Mouse (Mus musculus): Measurements from ENCODE around the gene Dnase1l3. TPM values are rescaled to one million over a fixed set of nuclear protein-coding genes. Genes with fewer than 3 reads are reported as not detected.

The Dnase1l3 gene
- polyA plus RNA-seq, 1 experiment from 2014 or later, result 0.23 TPM

DNA sequence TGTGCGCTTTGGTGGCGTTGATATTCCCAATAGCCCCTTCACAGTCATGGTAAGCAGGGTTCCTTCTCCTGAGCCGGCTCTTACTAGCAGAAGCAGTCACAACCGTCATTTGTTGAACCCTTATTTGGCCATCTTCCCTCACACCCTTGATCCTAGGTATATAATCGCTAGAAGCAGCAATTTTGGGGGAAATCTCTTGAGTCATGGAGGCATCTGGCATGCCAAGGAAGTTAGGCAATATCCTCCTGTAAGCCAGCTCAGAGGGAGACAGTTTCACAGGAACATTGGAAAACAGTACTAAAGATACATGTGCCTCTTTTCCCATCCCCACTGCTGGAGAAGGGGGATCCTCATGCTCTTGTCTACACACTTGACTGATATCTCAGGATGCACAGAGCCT is 75.1 kb downstream of the Dnase1l3 start:
- DNase-seq (ENCODE audit: low spot score, missing footprints) (no peak), ATAC-seq (ENCODE audit: low FRiP score) (no peak)
- H3K4me3 ChIP-seq (ENCODE audit: low read depth, low read length), result no peak overlapping the region
- H3K4me1 ChIP-seq (ENCODE audit: control insufficient read depth, insufficient read depth, low read length), result no peaks in the 10 kb centered on the region
- H3K36me3 ChIP-seq (ENCODE audit: control insufficient read depth, insufficient read depth, low read length), result peaks cover 13% of the 10 kb centered on the region
- no peak overlapping the region for H3K27ac ChIP-seq (ENCODE audit: low read depth, low read length)
- H3K4me2 ChIP-seq, result no peak overlapping the region
- no peak overlapping the region for H3K9ac ChIP-seq (ENCODE audit: low read length)
- WGBS, result 88% methylated on average over 5 of the region's 5 CpGs
- H3K27me3 ChIP-seq (ENCODE audit: control insufficient read depth, insufficient read depth, low read length), result no peaks in the 10 kb centered on the region
- H3K9me3 ChIP-seq (ENCODE audit: control insufficient read depth, low read length), result no peaks in the 10 kb centered on the region

GRCm38 (mm10) chr14:7918150-7918991 is 76.0 kb downstream of the Dnase1l3 start:
- WGBS, result 90% methylated on average over 6 of the region's 6 CpGs
- Histone ChIP-seq H3K36me3 (ENCODE audit: control insufficient read depth, insufficient read depth, low read length) (peaks cover 11% of the 10 kb centered on the region), H3K4me3 (ENCODE audit: low read depth, low read length) (no peak overlapping the region)

More at GRCm38 (mm10) chr14:7918150-7918991, 76.0 kb downstream of the Dnase1l3 start:
- Histone ChIP-seq H3K9ac (ENCODE audit: low read length) (no peak overlapping the region), H3K27ac (ENCODE audit: low read depth, low read length) (no peak overlapping the region), H3K9me3 (ENCODE audit: control insufficient read depth, low read length) (no peaks in the 10 kb centered on the region), H3K4me1 (ENCODE audit: control insufficient read depth, insufficient read depth, low read length) (no peaks in the 10 kb centered on the region), H3K27me3 (ENCODE audit: control insufficient read depth, insufficient read depth, low read length) (no peaks in the 10 kb centered on the region), H3K4me2 (no peak overlapping the region)
- ATAC-seq (ENCODE audit: low FRiP score) (no peak), DNase-seq (ENCODE audit: low spot score, missing footprints) (no peak)

Other genes starting within 250 kb of the Dnase1l3 start
- gene Gm26661, start 203.0 kb downstream of the Dnase1l3 start, polyA plus RNA-seq (2014; fragmentation: Nextera tagmentation; extraction: Ambion mirVana), result not detected in 2 replicates
- gene Flnb, start 176.6 kb downstream of the Dnase1l3 start, polyA plus RNA-seq (2014; fragmentation: Nextera tagmentation; extraction: Ambion mirVana), result 10.9 and 12.0 TPM in 2 replicates
- gene Gm45521, start 37.3 kb downstream of the Dnase1l3 start, polyA plus RNA-seq (2014; fragmentation: Nextera tagmentation; extraction: Ambion mirVana), result 0.36 TPM in 1 of 2 replicates, not detected in the other
- gene Abhd6, start 8.3 kb upstream of the Dnase1l3 start, polyA plus RNA-seq (2014; fragmentation: Nextera tagmentation; extraction: Ambion mirVana), result 15.6 and 16.5 TPM in 2 replicates
- gene Rpp14, start 85.8 kb upstream of the Dnase1l3 start, polyA plus RNA-seq (2014; fragmentation: Nextera tagmentation; extraction: Ambion mirVana), result 55.5 and 56.5 TPM in 2 replicates
- gene Pxk, start 103.6 kb upstream of the Dnase1l3 start, polyA plus RNA-seq (2014; fragmentation: Nextera tagmentation; extraction: Ambion mirVana), result 23.2 and 23.4 TPM in 2 replicates
- gene Pdhb, start 178.5 kb upstream of the Dnase1l3 start, polyA plus RNA-seq (2014; fragmentation: Nextera tagmentation; extraction: Ambion mirVana), result 215 and 238 TPM in 2 replicates
- 8.2 and 10.8 TPM in 2 replicates for gene Kctd6, start 219.6 kb upstream of the Dnase1l3 start, polyA plus RNA-seq (2014; fragmentation: Nextera tagmentation; extraction: Ambion mirVana)